Mouse (Mus musculus) CD8-positive naive resting alpha-beta T cell, adult 57 days (primary cell): Measurements from ENCODE around the gene Sidt1. TPM values are rescaled to one million over a fixed set of nuclear protein-coding genes. Genes with fewer than 3 reads are reported as not detected.

ENCODE experiments used
- total RNA-seq: library from RNA; stranded (reverse); gene quantifications from one replicate; pipeline ENCODE4 v1.2.4, GENCODE M21; 2023

Sidt1 gene
- 256 TPM for total RNA-seq

DNA sequence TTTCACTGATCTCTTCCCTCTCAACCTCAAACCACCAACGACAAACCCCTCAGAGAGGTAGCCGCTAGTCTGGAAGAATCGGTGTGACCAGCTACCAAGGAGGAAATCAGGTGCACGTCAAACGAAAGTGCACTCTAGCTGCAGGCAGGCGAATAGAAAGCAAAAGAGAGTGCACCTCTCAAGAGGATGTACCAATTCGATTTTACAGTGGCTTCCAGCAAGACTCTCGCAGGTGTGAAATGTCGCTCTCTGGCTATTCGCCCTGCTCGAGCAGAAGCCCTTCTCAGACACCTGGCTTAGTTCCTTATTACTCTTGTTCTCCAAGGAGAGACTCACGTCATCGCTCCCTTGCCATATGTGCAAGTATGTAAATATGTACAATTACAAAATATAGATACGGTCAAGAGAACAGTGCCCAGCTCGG is at the start of gene Sidt1:
TSS of gene Sidt1 (minus strand) at position 336 of the 424 bp plus-strand sequence.

DNA sequence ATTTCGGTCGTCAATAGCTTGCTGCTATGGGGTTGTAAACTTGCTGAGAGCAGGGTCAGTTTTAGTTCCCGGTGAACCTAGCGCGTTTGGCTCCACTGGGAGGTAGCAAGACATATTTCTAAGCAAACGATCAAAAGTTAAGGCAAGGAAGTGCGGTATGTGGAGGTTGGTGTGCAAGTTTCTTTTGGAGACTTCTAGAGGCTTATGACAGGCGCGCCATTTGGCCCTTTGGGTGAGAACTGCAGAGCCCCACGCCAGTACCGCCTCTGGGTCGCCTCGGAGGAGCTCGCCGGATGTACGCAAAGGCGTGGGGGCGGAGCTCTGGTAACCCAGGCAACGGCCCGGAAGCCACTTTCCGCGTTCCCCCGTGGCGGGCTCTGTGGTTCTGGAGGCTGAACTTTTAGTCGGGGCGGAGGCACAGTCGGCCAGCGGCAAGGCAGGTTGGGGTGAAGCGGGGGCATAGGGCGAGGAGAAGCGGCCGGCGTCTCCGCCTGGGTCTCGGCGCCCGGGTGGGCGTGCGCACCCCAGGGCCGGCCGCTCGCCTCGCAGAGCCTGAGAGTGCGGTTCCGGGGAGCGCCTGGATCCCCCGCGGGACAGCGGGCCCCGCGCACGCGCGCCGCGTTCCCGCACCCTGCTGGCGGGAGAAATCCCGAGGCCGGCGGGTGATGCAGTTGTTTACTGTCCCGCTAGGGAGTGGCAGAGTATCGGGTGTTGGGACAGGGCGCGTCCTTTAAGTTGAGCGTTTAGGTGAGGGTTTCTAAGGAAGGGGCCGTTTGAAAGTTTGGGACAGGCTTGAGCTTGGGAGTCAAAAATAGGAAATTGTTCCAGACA is 14.3 kb upstream of the Sidt1 start, which contains the start of gene Spice1:
TSS of gene Spice1 (plus strand) at position 51 of the 831 bp plus-strand sequence.

Other genes starting within 250 kb of the Sidt1 start
- gene Atp6v1a, start 193.5 kb downstream of the Sidt1 start, total RNA-seq: 31.3 TPM
- 32.5 TPM for gene Naa50, start 193.4 kb downstream of the Sidt1 start, total RNA-seq
- gene Usf3, start 159.9 kb downstream of the Sidt1 start, total RNA-seq: 23.4 TPM
- 107 TPM for gene Spice1, start 13.9 kb upstream of the Sidt1 start, total RNA-seq
- not detected for gene Cfap44, start 61.6 kb upstream of the Sidt1 start, total RNA-seq
- not detected for gene Boc, start 225.7 kb upstream of the Sidt1 start, total RNA-seq